Mouse (Mus musculus) spleen, postnatal 4 days (tissue): Measurements from ENCODE around the gene Htr6.
A peak's percentile ranks its signal among the peaks of the same experiment; 100 is the strongest.

Experiments
- DNase-seq, 2 experiments: peaks; one replicate each; pipeline ENCODE4 v3.0.0; 2022; ENCODE audit warnings: low spot score in 2 of 2

Gene Htr6

DNA sequence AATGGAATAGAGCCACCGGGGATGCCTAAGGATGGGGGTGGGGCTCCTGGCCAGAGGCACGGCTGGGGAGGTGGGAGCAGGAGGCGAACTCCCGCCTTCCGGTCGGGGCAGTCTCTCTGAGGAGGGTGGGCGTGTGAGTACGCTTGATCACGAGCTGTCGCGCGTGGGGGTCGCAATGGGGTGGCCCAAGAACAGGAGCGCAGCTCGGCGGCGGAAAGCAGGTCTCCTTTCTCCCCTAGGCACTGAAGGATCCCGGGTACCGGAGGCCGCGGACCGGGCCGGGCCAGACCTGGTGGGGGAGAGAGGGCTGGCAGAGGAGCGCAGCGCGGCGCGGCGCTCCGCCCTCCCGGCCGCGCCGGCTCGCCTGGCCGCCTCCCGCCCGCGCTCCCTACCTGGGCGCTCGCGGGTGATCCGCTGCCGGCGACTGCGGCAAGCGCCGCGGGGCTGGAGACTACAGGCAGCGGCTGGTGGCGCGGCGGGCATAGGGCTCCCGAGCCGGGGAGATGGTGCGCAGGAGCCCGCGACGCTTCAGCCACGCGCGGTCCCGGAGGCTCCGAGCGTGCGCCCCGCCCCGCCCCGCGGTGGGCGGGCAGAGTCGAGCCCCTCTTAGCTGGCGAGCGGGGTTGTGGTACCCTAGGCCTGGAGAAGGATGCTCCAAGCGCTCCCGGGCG lies at the start of gene Htr6:
Gene Htr6 (minus strand): TSS at position 530 of the 671 bp plus-strand sequence.
- no peak for DNase-seq

DNA sequence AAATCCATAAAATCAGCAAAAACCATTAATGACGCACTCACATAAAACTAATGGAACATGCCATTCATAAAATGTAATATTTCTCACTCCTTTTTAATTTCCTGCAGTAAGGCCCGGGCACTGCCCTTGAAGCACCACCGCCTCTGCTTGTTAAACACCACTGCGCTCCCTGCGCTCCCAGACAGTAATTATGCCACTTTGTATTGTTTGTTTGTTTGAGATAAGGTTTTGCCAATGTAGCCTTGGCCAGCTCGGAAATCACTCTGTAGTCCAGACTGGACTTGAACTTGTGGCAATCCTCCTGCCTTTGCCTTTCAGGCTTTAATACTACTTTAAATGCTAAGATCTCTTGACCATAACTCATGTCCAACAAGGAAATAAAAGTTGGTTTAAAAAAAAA lies 49.6 kb upstream of the Htr6 start:
- no peak for DNase-seq

DNA sequence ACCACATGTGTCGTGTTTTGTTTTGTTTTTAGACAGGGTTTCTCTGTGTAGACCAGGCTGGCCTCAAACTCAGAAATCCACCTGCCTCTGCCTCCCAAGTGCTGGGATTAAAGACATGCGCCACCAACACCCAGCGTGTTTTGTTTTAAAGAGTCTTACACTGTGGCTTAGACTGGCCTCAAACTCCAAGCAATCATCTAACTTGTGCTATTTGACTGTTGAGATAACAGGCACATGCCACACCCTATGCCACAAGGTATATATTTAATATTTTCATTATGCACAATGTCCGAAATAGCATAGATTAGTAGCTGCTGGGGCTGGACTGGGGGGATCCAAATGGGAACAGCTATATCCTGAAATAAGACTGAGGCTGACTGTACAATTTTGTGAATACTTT lies 47.2 kb upstream of the Htr6 start:
- no peak for DNase-seq

- DNase-seq, result no peak
Measured at GRCm38 (mm10) chr4:139120998-139121397, 45.6 kb upstream of the Htr6 start.

GRCm38 (mm10) chr4:139120281-139120814 lies 45.0 kb upstream of the Htr6 start:
- no peak for DNase-seq

GRCm38 (mm10) chr4:139116356-139117063 lies 41.1 kb upstream of the Htr6 start:
- DNase-seq, result peak in 1 of 2 experiments; percentile 31

DNA sequence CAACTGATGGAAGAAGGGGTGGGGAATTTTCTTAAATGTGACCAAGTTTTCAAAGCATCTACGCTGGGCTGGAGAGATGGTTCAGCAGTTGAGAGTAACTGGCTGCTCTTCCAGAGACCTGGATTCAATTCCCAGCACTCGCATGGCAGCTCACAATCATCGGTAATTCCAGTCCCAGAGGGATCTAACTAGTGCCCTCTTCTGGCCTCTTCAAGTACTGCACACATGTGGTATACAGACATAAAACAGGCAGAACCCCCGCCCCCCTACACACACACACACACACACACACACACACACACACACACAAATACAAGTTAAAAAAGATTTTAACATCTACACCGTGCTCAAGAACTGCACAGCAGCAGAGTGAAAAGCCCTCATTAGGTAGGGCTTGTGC lies 40.4 kb upstream of the Htr6 start:
- peak in 1 of 2 experiments; percentile 33 for DNase-seq

- no peak for DNase-seq
Measured at GRCm38 (mm10) chr4:139112482-139112881, 37.1 kb upstream of the Htr6 start.

DNA sequence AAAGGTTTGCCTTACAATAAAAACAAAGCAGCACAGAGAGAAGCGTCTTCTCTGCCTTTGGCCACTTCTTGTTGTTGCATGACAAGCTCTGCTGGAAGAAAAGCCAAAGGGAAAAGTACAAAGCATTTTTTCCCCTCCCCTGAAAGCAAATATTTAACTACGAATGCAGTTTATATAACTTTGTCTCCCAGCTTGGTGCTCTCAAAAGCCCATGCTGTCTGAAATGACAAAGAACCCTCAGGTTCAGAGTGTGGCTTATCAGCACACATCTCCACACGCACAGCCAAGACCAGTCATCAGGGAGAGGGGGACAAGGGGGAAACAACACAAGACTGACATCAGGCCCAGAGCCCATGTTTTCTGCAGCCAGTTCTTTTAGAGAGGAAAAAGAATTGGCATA lies 36.1 kb upstream of the Htr6 start:
- DNase-seq, result no peak

DNA sequence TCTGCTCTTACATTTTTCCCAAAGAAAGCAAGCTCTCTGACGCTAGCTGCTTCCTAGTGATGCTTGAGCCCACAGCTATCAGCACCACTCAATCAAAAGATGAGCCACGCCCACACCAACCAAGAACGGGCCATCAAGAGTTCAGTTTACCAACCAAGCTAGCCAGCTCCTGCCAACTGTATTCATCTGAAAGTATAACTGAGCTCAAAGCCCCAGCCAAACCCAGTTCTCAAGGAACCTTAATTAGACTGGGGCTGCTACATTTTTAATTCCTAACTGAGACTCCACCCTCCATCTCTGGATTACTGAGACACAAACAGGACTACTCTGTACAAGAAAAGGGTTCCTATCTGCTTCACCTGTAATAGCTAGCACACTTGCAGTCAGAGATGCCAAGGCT lies 35.5 kb upstream of the Htr6 start:
- DNase-seq, result no peak

- no peak for DNase-seq
Measured at GRCm38 (mm10) chr4:139105453-139105852, 30.1 kb upstream of the Htr6 start.

GRCm38 (mm10) chr4:139101546-139101945 lies 26.2 kb upstream of the Htr6 start:
- no peak for DNase-seq

- no peak for DNase-seq
Measured at GRCm38 (mm10) chr4:139100326-139100725, 25.0 kb upstream of the Htr6 start.

GRCm38 (mm10) chr4:139096201-139096600 lies 20.8 kb upstream of the Htr6 start:
- no peak for DNase-seq

DNA sequence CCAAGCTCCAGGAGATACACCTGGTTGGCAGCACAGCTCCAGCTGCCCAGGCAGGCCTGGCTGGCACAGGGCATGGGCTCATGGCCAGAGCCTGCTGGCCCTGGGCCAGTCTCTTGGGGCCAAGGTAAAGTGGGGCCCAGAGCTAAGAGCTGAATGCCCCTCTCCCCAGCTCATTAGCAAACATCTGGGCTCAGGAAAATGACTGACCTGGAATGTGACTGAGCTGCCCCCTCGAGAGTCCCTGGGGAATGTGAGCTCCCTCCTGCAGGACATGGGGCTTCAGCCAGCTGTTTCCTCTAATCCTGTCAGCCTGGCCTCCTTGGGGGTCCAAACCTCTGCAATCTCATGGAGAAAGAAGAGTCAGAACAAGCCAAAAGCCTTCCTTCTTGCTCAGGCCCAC lies 20.0 kb upstream of the Htr6 start:
- no peak for DNase-seq

GRCm38 (mm10) chr4:139093196-139093530 lies 17.8 kb upstream of the Htr6 start:
- no peak for DNase-seq

GRCm38 (mm10) chr4:139092356-139093195 lies 17.2 kb upstream of the Htr6 start, which contains the start of gene Nbl1:
Gene Nbl1, minus strand, starts transcription at chr4:139092993.
- no peak for DNase-seq

DNA sequence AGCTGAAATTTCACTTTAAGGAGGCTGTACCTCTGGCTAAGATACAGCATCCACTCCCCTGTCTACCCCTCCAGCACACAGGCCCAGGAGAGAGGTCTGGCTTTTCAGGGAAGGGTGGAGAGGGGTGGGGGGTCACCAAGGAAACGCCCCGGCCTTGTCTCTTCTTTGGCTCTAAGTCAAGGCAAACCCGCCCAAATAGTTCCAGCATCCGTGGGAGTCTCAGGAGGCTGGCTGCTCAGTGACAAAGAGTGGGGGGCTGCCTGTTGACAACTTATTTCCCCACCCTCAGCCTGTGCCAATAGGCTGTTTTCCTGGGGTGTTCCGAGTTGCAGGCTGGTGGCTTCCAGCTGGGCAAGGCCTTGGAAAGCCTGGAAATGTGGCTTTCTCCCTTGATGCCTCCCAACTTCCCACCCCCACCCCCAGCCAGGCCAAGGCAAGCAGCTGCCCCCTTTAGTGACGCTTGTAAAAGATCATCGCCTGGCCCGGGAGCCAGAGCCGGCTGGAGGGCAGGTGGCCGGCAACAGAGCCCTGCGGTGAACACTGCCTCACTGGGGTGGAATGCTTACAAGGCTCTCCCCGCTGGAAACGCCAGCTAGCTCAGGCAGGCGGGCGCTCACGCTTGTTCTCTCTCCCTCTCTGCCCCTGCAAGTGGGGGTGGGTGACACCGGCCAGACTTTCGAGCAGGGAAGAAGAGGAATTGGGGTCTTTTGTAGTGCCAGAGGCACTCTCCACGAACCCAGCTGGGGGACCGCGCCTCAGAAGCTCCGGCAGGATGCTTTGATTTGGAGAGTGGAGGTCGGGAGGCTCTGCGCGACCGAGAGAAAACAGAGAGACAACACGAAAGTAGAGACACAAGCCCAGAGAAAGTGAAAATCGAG lies 16.3 kb upstream of the Htr6 start:
- DNase-seq, result no peak

GRCm38 (mm10) chr4:139091066-139091465 lies 15.7 kb upstream of the Htr6 start:
- DNase-seq, result no peak

- DNase-seq, result no peak
Measured at GRCm38 (mm10) chr4:139090303-139090940, 15.1 kb upstream of the Htr6 start.
